Mouse (Mus musculus) midbrain, embryonic 11.5 days (tissue): Measurements from ENCODE around the gene Krt6a. TPM values are rescaled to one million over a fixed set of nuclear protein-coding genes. Genes with fewer than 3 reads are reported as not detected.

Source experiments
- ATAC-seq: fragments of 200-750 bp; cut with Nextera tagmentation; 2 replicates; pipeline ENCODE4 v1.8.0; 2017; ENCODE audit warnings: moderate TSS enrichment, moderate library complexity; ENCODE audit not compliant: low FRiP score
- DNase-seq: peaks from one replicate; pipeline ENCODE4 v3.0.0; 2015; ENCODE audit warnings: low spot score; ENCODE audit errors: missing footprints
- H3K27ac ChIP-seq: fragments of 300-500 bp; sonication (generic); 2 replicates; pipeline ENCODE4 v1.5.1; 2014; ENCODE audit warnings: low read depth, low read length
- H3K27me3 ChIP-seq: fragments of 300-500 bp; sonication (generic); 2 replicates; pipeline ENCODE4 v1.6.1; 2014; ENCODE audit warnings: mild to moderate bottlenecking, low read length, moderate library complexity, mixed read lengths; ENCODE audit not compliant: control insufficient read depth, insufficient read depth
- H3K36me3 ChIP-seq: fragments of 300-500 bp; sonication (generic); 2 replicates; pipeline ENCODE4 v1.6.1; 2014; ENCODE audit warnings: mild to moderate bottlenecking, low read length, moderate library complexity, mixed read lengths; ENCODE audit not compliant: control insufficient read depth, insufficient read depth
- H3K4me1 ChIP-seq: fragments of 300-500 bp; sonication (generic); 2 replicates; pipeline ENCODE4 v1.6.1; 2014; ENCODE audit warnings: low read length; ENCODE audit not compliant: control insufficient read depth, insufficient read depth
- H3K4me2 ChIP-seq: fragments of 300-500 bp; sonication (generic); 2 replicates; pipeline ENCODE4 v1.6.1; 2014; ENCODE audit warnings: mild to moderate bottlenecking, moderate library complexity
- H3K4me3 ChIP-seq: fragments of 300-500 bp; sonication (generic); 2 replicates; pipeline ENCODE4 v1.5.1; 2014; ENCODE audit warnings: low read depth, low read length
- H3K9ac ChIP-seq: fragments of 300-500 bp; sonication (generic); 2 replicates; pipeline ENCODE4 v1.6.1; 2014; ENCODE audit warnings: low read length
- H3K9me3 ChIP-seq: fragments of 300-500 bp; sonication (generic); 2 replicates; pipeline ENCODE4 v1.6.1; 2016; ENCODE audit warnings: low read length; ENCODE audit not compliant: control insufficient read depth
- WGBS: fragments of 180-500 bp; shearing (Covaris S2); extraction: QIAGEN DNeasy Blood & Tissue Kit; methylation state at CpG from one replicate; pipeline ENCODE4 v1.1.7; 2014; 5-methylcytosine and 5-hydroxymethylcytosine counted together
- polyA plus RNA-seq: library from polyadenylated mRNA; unstranded; fragments of >200 nt; fragmentation: Nextera tagmentation; extraction: Ambion mirVana; gene quantifications from 2 replicates; pipeline ENCODE4 v1.2.1, GENCODE M21; 2014

Krt6a gene
- not detected in 2 replicates for polyA plus RNA-seq

DNA sequence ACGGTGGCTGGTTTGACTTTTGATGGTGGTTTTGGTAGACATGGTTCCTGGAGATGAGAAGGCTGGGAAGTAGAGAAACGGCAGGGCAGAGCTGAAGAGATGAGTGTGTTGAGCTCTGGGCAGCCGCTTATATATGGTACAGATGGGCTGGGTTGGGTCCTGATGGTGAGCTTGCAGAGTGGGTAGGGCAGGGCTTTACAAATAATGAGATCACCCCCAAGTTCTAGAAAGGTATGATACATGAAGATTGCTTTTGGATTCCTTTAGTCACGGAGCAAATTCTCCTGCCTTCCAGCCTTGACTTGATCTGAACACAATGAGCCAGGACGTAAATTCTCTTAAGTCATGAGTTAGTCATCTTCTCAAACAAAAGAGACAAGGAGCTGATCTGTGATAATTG lies at the start of gene Krt6a:
TSS of gene Krt6a (minus strand) at position 101 of the 400 bp plus-strand sequence.
- ATAC-seq: no peak
- H3K4me2 ChIP-seq: no peak within 1 kb of the TSS
- 84% methylated on average over 5 of the region's 5 CpGs for WGBS

DNA sequence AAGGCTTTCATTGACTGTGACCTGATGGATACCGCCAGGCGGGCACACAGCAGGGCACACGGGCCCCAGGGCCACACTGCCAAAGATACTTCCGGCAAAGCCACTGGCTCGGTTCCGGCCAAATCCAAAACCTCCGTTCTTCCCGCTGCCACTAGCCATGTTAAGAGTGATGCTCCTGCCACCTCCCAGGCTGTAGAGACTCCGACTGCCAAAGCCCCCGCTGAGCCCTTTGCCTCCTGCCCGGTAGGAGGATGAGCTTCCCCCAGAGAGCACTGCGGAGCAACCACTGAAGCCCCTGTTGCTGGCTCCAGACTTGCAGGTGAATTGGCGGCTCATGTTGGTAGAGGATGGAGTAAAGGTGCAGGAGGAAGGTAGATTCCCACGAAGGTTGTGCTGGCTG lies 48.6 kb upstream of the Krt6a start, which contains the start of gene Krt71:
TSS of gene Krt71 (minus strand) at position 399 of the 400 bp plus-strand sequence.
- Histone ChIP-seq H3K4me1 (no peaks in the 10 kb centered on the region), H3K9me3 (no peaks in the 10 kb centered on the region), H3K27ac (no peak within 1 kb of the TSS), H3K27me3 (no peaks in the 10 kb centered on the region), H3K36me3 (no peaks in the 10 kb centered on the region), H3K4me2 (no peak within 1 kb of the TSS), H3K4me3 (no peak within 1 kb of the TSS), H3K9ac (no peak within 1 kb of the TSS)
- 56% methylated on average over 14 of the region's 14 CpGs for WGBS
- ATAC-seq (no peak), DNase-seq (no peak)

More for the DNA sequence above, at the start of gene Krt6a:
- Histone ChIP-seq H3K36me3 (no peaks in the 10 kb centered on the region), H3K4me1 (no peaks in the 10 kb centered on the region), H3K27me3 (no peaks in the 10 kb centered on the region), H3K27ac (no peak within 1 kb of the TSS), H3K9ac (no peak within 1 kb of the TSS), H3K9me3 (no peaks in the 10 kb centered on the region), H3K4me3 (no peak within 1 kb of the TSS)
- no peak for DNase-seq

DNA sequence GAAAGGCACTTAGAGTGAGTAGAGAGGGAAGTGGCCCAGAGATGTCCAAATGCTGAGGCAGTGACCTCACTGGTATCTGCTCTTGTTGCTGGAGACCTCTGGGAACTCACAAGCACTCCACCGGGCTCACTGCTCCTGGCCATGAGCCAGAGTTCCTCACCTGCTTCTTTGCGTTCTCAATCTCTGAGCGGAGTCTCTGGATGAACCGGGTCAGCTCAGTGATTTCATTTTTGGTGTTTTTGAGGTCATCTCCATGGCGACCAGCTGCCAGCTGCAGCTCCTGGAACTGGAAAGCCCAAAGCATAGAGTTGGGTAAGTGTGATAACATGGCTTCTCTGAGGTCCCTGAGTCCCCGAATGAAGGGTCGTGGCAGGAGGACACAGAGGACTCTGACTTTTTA lies 43.7 kb upstream of the Krt6a start:
- ATAC-seq: no peak
- 72% methylated on average over 7 of the region's 7 CpGs for WGBS

DNA sequence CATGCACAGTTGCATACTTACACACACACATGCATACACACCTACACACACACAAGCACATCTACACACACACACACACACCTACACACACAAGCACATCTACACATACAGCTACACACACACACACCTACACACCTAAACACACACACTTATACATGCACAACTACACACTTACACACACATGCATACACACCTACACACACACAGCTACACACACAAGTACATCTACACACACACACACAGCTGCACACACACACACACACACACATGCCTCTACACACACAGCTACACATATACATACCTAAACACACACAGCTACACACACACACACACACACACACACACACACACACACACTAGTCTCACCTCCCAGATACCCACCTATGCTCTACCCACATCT lies 36.5 kb upstream of the Krt6a start:
- H3K9me3 ChIP-seq: no peaks in the 10 kb centered on the region
- H3K4me1 ChIP-seq: no peaks in the 10 kb centered on the region
- no peak overlapping the region for H3K27ac ChIP-seq
- H3K9ac ChIP-seq: no peak overlapping the region
- no peak overlapping the region for H3K4me3 ChIP-seq
- no peaks in the 10 kb centered on the region for H3K36me3 ChIP-seq
- DNase-seq (no peak), ATAC-seq (no peak)
- no peaks in the 10 kb centered on the region for H3K27me3 ChIP-seq
- no peak overlapping the region for H3K4me2 ChIP-seq

More for the DNA sequence above, 43.7 kb upstream of the Krt6a start:
- Histone ChIP-seq H3K9me3 (no peaks in the 10 kb centered on the region), H3K4me1 (no peaks in the 10 kb centered on the region), H3K4me3 (no peak overlapping the region), H3K4me2 (no peak overlapping the region), H3K27me3 (no peaks in the 10 kb centered on the region), H3K27ac (no peak overlapping the region), H3K36me3 (no peaks in the 10 kb centered on the region), H3K9ac (no peak overlapping the region)
- no peak for DNase-seq

DNA sequence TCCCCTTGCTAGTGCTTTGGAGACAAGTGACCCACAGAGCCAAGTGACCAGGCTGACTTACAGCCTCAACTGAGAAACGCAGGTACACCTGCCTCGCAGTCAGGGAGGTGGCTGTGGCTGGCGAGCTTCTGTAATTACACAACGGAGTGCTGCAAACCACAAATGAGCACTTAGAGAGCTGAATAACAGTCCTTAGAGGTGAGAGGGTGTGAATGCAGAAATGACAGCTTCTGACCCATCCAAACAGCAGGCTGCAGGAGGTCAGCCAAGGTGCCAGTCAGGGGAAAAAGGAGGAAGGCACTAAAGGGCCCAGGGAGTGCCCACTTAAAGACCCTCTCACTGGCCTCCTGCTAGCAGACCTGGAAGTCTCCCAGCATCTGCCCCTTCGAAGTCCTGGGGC lies 30.6 kb upstream of the Krt6a start:
- no peak overlapping the region for H3K4me3 ChIP-seq
- H3K27ac ChIP-seq: no peak overlapping the region
- no peak overlapping the region for H3K9ac ChIP-seq
- WGBS: 81% methylated on average over 5 of the region's 5 CpGs
- ATAC-seq (no peak), DNase-seq (no peak)
- no peak overlapping the region for H3K4me2 ChIP-seq
- no peaks in the 10 kb centered on the region for H3K27me3 ChIP-seq
- no peaks in the 10 kb centered on the region for H3K9me3 ChIP-seq
- no peaks in the 10 kb centered on the region for H3K4me1 ChIP-seq
- H3K36me3 ChIP-seq: no peaks in the 10 kb centered on the region

DNA sequence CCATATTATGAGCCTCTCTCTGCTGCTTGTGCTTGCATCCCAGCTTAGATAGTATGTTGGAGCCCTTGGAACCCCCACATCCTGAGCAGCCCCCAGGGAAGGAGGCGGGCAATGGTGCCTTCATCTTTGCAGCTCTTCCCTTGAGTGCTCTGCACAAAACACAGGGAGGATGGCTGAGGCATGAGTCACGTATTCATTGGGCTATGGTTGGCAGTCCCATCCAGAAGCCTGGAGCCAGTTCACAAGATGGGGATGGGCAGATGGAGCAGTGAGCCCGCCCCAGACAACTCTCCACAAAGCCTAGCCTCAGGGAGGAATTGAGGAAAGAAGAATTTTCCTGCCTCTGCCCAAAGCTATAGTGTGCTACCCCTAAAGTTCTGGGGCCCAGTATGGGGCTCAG lies 21.7 kb upstream of the Krt6a start:
- Histone ChIP-seq H3K27me3 (no peaks in the 10 kb centered on the region), H3K9ac (no peak overlapping the region), H3K36me3 (no peaks in the 10 kb centered on the region), H3K9me3 (no peaks in the 10 kb centered on the region), H3K4me1 (no peaks in the 10 kb centered on the region), H3K4me3 (no peak overlapping the region), H3K4me2 (no peak overlapping the region), H3K27ac (no peak overlapping the region)
- WGBS: 75% methylated on average over 3 of the region's 3 CpGs
- ATAC-seq (no peak), DNase-seq (no peak)

DNA sequence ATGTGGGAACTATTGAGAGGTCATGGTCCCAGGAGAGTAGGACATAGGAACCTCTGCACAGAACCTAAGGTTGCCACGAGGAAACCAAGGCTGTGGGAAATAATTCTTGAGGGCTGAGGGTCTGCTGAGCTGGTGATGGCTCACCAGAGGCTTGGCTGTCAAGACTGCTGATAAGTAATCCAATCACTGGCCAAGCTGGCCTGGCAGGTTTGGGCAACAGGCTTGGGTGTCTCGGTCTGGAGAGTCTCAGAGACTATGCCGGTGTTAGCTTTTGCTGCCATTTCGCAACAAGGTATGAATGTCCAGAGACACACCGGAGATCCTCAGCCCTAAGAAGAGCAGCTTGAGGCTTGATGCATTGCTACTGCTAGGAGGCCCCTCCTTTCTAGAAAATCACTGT lies 20.2 kb upstream of the Krt6a start:
- H3K4me2 ChIP-seq: no peak overlapping the region
- no peak overlapping the region for H3K27ac ChIP-seq
- H3K4me1 ChIP-seq: no peaks in the 10 kb centered on the region
- ATAC-seq (no peak), DNase-seq (no peak)
- no peaks in the 10 kb centered on the region for H3K36me3 ChIP-seq
- H3K27me3 ChIP-seq: no peaks in the 10 kb centered on the region
- H3K4me3 ChIP-seq: no peak overlapping the region
- WGBS: 89% methylated on average over 5 of the region's 5 CpGs
- no peaks in the 10 kb centered on the region for H3K9me3 ChIP-seq
- H3K9ac ChIP-seq: no peak overlapping the region

DNA sequence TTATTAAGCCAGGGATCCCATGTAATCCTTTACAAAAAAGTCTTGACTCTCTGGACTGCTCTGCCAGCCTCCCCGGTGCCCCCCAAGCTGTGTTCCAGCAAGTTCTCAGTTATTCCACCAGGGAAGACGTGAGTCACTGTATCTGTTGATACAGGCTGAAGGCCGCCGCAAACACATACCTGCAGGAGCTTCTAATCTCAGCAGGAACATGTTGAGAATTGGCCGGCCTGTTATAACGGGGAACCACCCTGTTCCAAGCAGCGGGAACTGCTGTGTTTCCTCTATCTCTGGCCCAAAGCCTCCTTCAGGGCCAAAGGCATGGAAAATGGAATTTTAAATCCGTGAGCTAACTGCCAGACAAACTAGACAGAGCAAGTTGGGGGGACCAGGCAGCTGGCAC lies 19.6 kb upstream of the Krt6a start:
- Histone ChIP-seq H3K9me3 (no peaks in the 10 kb centered on the region), H3K4me3 (no peak overlapping the region)
- DNase-seq: no peak

DNA sequence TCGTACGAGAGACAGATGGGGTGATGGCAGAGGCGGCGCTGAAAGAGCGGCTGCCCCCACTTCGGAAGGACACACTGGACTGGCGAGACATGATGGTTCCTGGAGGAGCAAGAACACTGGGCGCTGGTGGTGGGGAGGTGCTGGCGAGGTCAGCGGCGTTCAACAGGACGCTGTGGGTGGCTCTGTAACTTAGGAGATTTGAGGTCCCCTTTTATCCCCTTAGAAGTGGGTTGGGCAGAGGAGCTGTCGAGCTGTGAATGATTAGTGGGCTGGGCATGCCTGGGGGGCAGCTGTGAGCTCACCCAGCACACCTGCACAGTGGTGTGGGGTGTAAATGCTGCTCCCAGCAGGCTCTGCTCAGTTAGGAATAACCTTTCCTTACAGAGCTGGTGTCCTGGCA lies 18.6 kb upstream of the Krt6a start, which contains the start of gene Krt5:
TSS of gene Krt5 (minus strand) at position 179 of the 400 bp plus-strand sequence.
- Histone ChIP-seq H3K4me1 (no peaks in the 10 kb centered on the region), H3K9me3 (no peaks in the 10 kb centered on the region), H3K9ac (no peak within 1 kb of the TSS), H3K4me3 (no peak within 1 kb of the TSS), H3K27ac (no peak within 1 kb of the TSS), H3K4me2 (no peak within 1 kb of the TSS), H3K27me3 (no peaks in the 10 kb centered on the region), H3K36me3 (no peaks in the 10 kb centered on the region)
- ATAC-seq (no peak), DNase-seq (no peak)
- 80% methylated on average over 13 of the region's 13 CpGs for WGBS

More for the DNA sequence above, 19.6 kb upstream of the Krt6a start:
- H3K4me1 ChIP-seq: no peaks in the 10 kb centered on the region
- WGBS: 72% methylated on average over 8 of the region's 8 CpGs
- H3K27ac ChIP-seq: no peak overlapping the region
- no peak for ATAC-seq
- H3K27me3 ChIP-seq: no peaks in the 10 kb centered on the region
- no peak overlapping the region for H3K4me2 ChIP-seq
- no peaks in the 10 kb centered on the region for H3K36me3 ChIP-seq
- no peak overlapping the region for H3K9ac ChIP-seq

DNA sequence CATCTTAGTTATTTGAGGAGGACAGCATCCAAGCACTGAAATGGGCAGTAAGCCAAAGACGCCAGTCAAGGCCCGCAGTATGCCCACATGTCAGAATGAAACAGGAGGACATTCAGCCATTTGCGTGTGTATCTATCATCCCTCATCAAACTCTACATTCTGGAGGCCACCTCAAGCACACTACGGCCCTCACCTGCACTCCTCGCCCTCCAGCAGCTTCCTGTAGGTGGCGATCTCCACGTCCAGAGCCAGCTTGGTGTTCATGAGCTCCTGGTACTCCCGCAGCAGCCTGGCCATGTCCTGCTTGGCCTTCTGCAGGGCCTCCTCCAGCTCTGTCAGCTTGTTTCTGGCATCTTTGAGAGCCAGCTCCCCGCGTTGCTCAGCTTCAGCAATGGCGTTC lies 14.6 kb upstream of the Krt6a start:
- no peak for DNase-seq
- Histone ChIP-seq H3K27ac (no peak overlapping the region), H3K4me1 (no peaks in the 10 kb centered on the region), H3K4me3 (no peak overlapping the region), H3K27me3 (no peaks in the 10 kb centered on the region), H3K4me2 (no peak overlapping the region), H3K9me3 (no peaks in the 10 kb centered on the region), H3K9ac (no peak overlapping the region), H3K36me3 (no peaks in the 10 kb centered on the region)
- ATAC-seq: no peak
- WGBS: 59% methylated on average over 11 of the region's 11 CpGs
